ENCODE assay signal across 8 mouse cellular contexts in genomic region chr6:134919511-134920189, GRCm38 (mm10). TPM values are rescaled to one million over a fixed set of nuclear protein-coding genes. Genes with fewer than 3 reads are reported as not detected.
DNase-seq lines count a peak whose midpoint lies in the region; ATAC-seq and TF ChIP-seq lines count a peak whose summit lies in the region.

No protein-coding gene starts in this region.

- H3K4me3 ChIP-seq in kidney, embryonic 16.5 days (ENCODE audit: low read length): peak overlapping the region; percentile 97
- H3K4me3 ChIP-seq in heart, embryonic 14.5 days (ENCODE audit: control insufficient read depth in 1 of 2, insufficient read depth in 1 of 2, low read depth in 1 of 2, low read length in 2 of 2): peak overlapping the region; percentile 81 to 92
- H3K4me3 ChIP-seq in liver, postnatal 0 days (ENCODE audit: low read depth, low read length): peak overlapping the region; percentile 98

- 5% methylated on average over 37 of the region's 37 CpGs for WGBS in kidney, embryonic 16.5 days
- 3% methylated on average over 37 of the region's 37 CpGs for WGBS in heart, embryonic 14.5 days
- 6% methylated on average over 31 of the region's 37 CpGs for WGBS in liver, postnatal 0 days (ENCODE audit: insufficient replicate concordance)

- in situ Hi-C loops in Patski (cut with MboI; ENCODE audit: low pct_unique_long_range_greater_than_20kb): loop anchor here (10.0 kb wide), 1 partner anchor 1885 kb away; the partner anchor contains the start of genes H2afj and Hist4h4

- no peak for TF ChIP-seq EP300 in liver, postnatal 0 days (IDR thresholded peaks at IDR 0.05; ENCODE audit: low read depth)

- H3K27ac ChIP-seq in kidney, embryonic 16.5 days (ENCODE audit: low read length): peak overlapping the region; percentile 98
- peak overlapping the region; percentile 97 to 99 for H3K27ac ChIP-seq in heart, embryonic 14.5 days (replicated peaks in 1 of 2; ENCODE audit: control insufficient read depth in 1 of 2, insufficient read depth in 1 of 2, low read depth in 2 of 2, low read length in 2 of 2)
- H3K27ac ChIP-seq in liver, postnatal 0 days (ENCODE audit: low read depth): peak overlapping the region; percentile 99

- H3K36me3 ChIP-seq in kidney, embryonic 16.5 days (ENCODE audit: insufficient read depth, low read length): no peaks in the 10 kb centered on the region
- H3K36me3 ChIP-seq in heart, embryonic 14.5 days (ENCODE audit: control insufficient read depth, insufficient read depth, low read length): peaks cover 18% of the 10 kb centered on the region
- H3K36me3 ChIP-seq in liver, postnatal 0 days (replicated peaks; ENCODE audit: insufficient read depth, low read length): peaks cover 12% of the 10 kb centered on the region

- peaks cover 31% of the 10 kb centered on the region for H3K4me1 ChIP-seq in kidney, embryonic 16.5 days (ENCODE audit: insufficient read depth, low read length)
- H3K4me1 ChIP-seq in heart, embryonic 14.5 days (ENCODE audit: control insufficient read depth in 2 of 2, insufficient read depth in 2 of 2, low read length in 2 of 2): peaks cover 8 to 30% of the 10 kb centered on the region in 2 experiments
- peaks cover 41% of the 10 kb centered on the region for H3K4me1 ChIP-seq in liver, postnatal 0 days (ENCODE audit: insufficient read depth)

- no peak for TF ChIP-seq CTCF in Patski (IDR thresholded peaks at IDR 0.05)
- TF ChIP-seq CTCF in liver, postnatal 0 days (IDR thresholded peaks at IDR 0.05; ENCODE audit: low read depth): no peak

- H3K9me3 ChIP-seq in kidney, embryonic 16.5 days (ENCODE audit: low read length): no peaks in the 10 kb centered on the region
- no peaks in the 10 kb centered on the region for H3K9me3 ChIP-seq in heart, embryonic 14.5 days (ENCODE audit: control insufficient read depth, low read length)
- no peaks in the 10 kb centered on the region for H3K9me3 ChIP-seq in liver, postnatal 0 days (ENCODE audit: low read length)

- POLR2A ChIA-PET in Patski (lab: Charles Lee): interaction anchor here (0.9 to 2.6 kb wide), 3 partner anchors 9 to 20 kb away, joined by 5 to 8 read pairs (median 7); no protein-coding TSS in a partner anchor

- peak overlapping the region; percentile 98 for H3K9ac ChIP-seq in kidney, embryonic 16.5 days (replicated peaks; ENCODE audit: low read length)
- peak overlapping the region; percentile 98 for H3K9ac ChIP-seq in heart, embryonic 14.5 days (ENCODE audit: low read length)
- H3K9ac ChIP-seq in liver, postnatal 0 days (replicated peaks): peak overlapping the region; percentile 99

- no peaks in the 10 kb centered on the region for H3K27me3 ChIP-seq in kidney, embryonic 16.5 days (ENCODE audit: insufficient read depth, low read length)
- H3K27me3 ChIP-seq in Patski: no peaks in the 10 kb centered on the region
- no peaks in the 10 kb centered on the region for H3K27me3 ChIP-seq in heart, embryonic 14.5 days (ENCODE audit: control insufficient read depth, insufficient read depth, low read length)
- no peaks in the 10 kb centered on the region for H3K27me3 ChIP-seq in liver, postnatal 0 days (ENCODE audit: insufficient read depth, low read length)

- ATAC-seq in kidney, embryonic 16.5 days (ENCODE audit: low FRiP score, low TSS enrichment): peak; percentile 20
- ATAC-seq in Patski: peak; percentile 36
- ATAC-seq in heart, embryonic 14.5 days (ENCODE audit: insufficient number of reproducible peaks, insufficient read depth, low FRiP score, low read depth): peak; percentile 24
- ATAC-seq in liver, postnatal 0 days: no peak

- H3K4me2 ChIP-seq in kidney, embryonic 16.5 days (replicated peaks; ENCODE audit: low read depth, low read length): peak overlapping the region; percentile 97
- peak overlapping the region; percentile 94 for H3K4me2 ChIP-seq in heart, embryonic 14.5 days (ENCODE audit: low read length)
- peak overlapping the region; percentile 98 for H3K4me2 ChIP-seq in liver, postnatal 0 days (ENCODE audit: low read depth, low read length)

- CTCF ChIA-PET in Patski (lab: Charles Lee): interaction anchor here (0.7 to 2.8 kb wide), 5 partner anchors 16 to 64 kb away, joined by 3 to 12 read pairs (median 3); partner anchors contain the start of gene Gpr19

- DNase-seq in kidney, adult 18-20 months: no peak
- no peak for DNase-seq in Patski (ENCODE audit: low read depth, low spot score)
- DNase-seq in liver, postnatal 0 days: no peak
- no peak for DNase-seq in frontal cortex, postnatal 10 days (ENCODE audit: low spot score in 2 of 2)
- no peak for DNase-seq in Muller cell, postnatal 12 days (ENCODE audit: inconsistent ontology term)
- DNase-seq in kidney, adult 8-10 months: no peak

RNA-seq across cellular contexts. Expression of gene Cdkn1b, which starts 0.6 kb away (rescaled TPM):
- polyA plus RNA-seq in kidney, embryonic 16.5 days (2015; fragmentation: Nextera tagmentation; extraction: Ambion mirVana): 13.4 and 15.1 TPM in 2 replicates
- 76.0 TPM for polyA plus RNA-seq in Patski (2021)
- 16.3 and 21.0 TPM in 2 replicates for polyA plus RNA-seq in heart, embryonic 14.5 days (2014; fragmentation: Nextera tagmentation; extraction: Ambion mirVana)
- 10.9 and 14.1 TPM in 2 replicates for polyA plus RNA-seq in liver, postnatal 0 days (2015; fragmentation: Nextera tagmentation; extraction: Ambion mirVana)

RNA-seq across cellular contexts. Expression of gene Gpr19, which starts 21.3 kb away (rescaled TPM):
- polyA plus RNA-seq in kidney, embryonic 16.5 days (2015; fragmentation: Nextera tagmentation; extraction: Ambion mirVana): 13.5 and 13.6 TPM in 2 replicates
- 4.2 TPM for polyA plus RNA-seq in Patski (2021)
- 9.1 TPM in 2 replicates for polyA plus RNA-seq in heart, embryonic 14.5 days (2014; fragmentation: Nextera tagmentation; extraction: Ambion mirVana)
- polyA plus RNA-seq in liver, postnatal 0 days (2015; fragmentation: Nextera tagmentation; extraction: Ambion mirVana): 4.6 and 4.8 TPM in 2 replicates
